Mouse (Mus musculus): ENCODE results near the gene Soga3. TPM values are rescaled to one million over a fixed set of nuclear protein-coding genes. Genes with fewer than 3 reads are reported as not detected.
A peak's percentile ranks its signal among the peaks of the same experiment; 100 is the strongest.

Gene Soga3
- total and polyA plus RNA-seq, 3 experiments = 3.1 to 8.7 (median 7.5) TPM

GRCm38 (mm10) chr10:29208735-29209134 is 65.1 kb downstream of the Soga3 start:
- DNase-seq = no peak

GRCm38 (mm10) chr10:29211453-29211852 is 67.8 kb downstream of the Soga3 start, which contains the start of gene 9330159F19Rik:
Gene 9330159F19Rik, plus strand, starts transcription at chr10:29211606.
- peak; percentile 19 for DNase-seq

GRCm38 (mm10) chr10:29213534-29214100 is 70.0 kb downstream of the Soga3 start:
- DNase-seq = no peak

- DNase-seq = no peak
Observed at GRCm38 (mm10) chr10:29216957-29217356, 73.3 kb downstream of the Soga3 start.

GRCm38 (mm10) chr10:29217451-29217850 is 73.8 kb downstream of the Soga3 start:
- DNase-seq = no peak

- DNase-seq = no peak
Observed at GRCm38 (mm10) chr10:29225329-29225728, 81.7 kb downstream of the Soga3 start.

- DNase-seq = no peak
Observed at GRCm38 (mm10) chr10:29231208-29231607, 87.6 kb downstream of the Soga3 start.

Other genes starting within 250 kb of the Soga3 start
- not detected for gene 2310057J18Rik, start 157.5 kb upstream of the Soga3 start, total RNA-seq (2021)
- gene 2310057J18Rik, start 157.5 kb upstream of the Soga3 start, polyA plus RNA-seq (2012; rRNA removed) = not detected in 2 replicates
- 1 to 10 TPM; 1.6 to 2.4 TPM for gene Gm49353, start 55.1 kb downstream of the Soga3 start, total RNA-seq (2021)
- gene Gm49353, start 55.1 kb downstream of the Soga3 start, polyA plus RNA-seq (2012; rRNA removed) = not detected in 2 replicates
- 1 to 10 TPM; 5.3 to 5.9 TPM for gene 9330159F19Rik, start 67.8 kb downstream of the Soga3 start, total RNA-seq (2021)
- 0.08 and 0.16 TPM in 2 replicates for gene 9330159F19Rik, start 67.8 kb downstream of the Soga3 start, polyA plus RNA-seq (2012; rRNA removed)
- 100 to 1,000 TPM; 140 to 182 TPM for gene Echdc1, start 169.3 kb downstream of the Soga3 start, total RNA-seq (2021)
- gene Echdc1, start 169.3 kb downstream of the Soga3 start, polyA plus RNA-seq (2012; rRNA removed) = 1.8 and 3.2 TPM in 2 replicates
- 10 to 100 TPM; 39.5 to 55.1 TPM for gene Rnf146, start 218.6 kb downstream of the Soga3 start, total RNA-seq (2021)
- 6.7 and 9.6 TPM in 2 replicates for gene Rnf146, start 218.6 kb downstream of the Soga3 start, polyA plus RNA-seq (2012; rRNA removed)